Mouse (Mus musculus) cerebellum, adult (tissue): ENCODE results near the gene Tbc1d9b.

Source experiments
- ATAC-seq: cut with Nextera tagmentation; 2 replicates; pipeline ENCODE4 v1.9.2; 2017; ENCODE audit warnings: mild to moderate bottlenecking, moderate library complexity, mixed read lengths; ENCODE audit not compliant: insufficient number of reproducible peaks, low FRiP score, low TSS enrichment

Tbc1d9b gene

GRCm38 (mm10) chr11:50174111-50174729 is 43.0 kb downstream of the Tbc1d9b start, which contains the start of gene Mrnip:
Gene Mrnip, plus strand, starts transcription at chr11:50174444.
- peak; percentile 16; the same call in 1 of the 2 replicates for ATAC-seq

DNA sequence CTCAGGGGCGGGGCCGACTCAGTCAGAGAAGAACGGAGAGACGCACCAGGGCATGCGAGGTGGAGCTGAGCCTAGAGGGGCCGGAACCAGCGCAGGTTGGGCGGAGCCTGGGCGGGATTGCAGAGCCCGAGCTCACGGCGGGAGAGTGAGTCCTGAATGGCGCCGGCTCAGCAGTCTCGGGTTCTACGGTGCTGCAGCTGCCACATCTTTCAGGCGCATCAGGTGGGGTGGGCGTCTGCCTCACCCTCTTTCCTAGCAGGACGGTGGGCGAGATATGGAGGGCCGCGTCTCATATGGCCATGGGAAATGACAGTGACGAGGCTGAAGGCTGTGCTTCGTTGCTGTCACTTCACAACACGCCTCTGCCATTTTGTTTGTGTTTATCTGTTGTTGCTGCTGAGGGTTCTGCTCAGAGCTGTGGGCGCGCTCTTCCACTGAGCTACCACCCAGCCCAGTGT is 43.6 kb downstream of the Tbc1d9b start:
- ATAC-seq: peak; percentile 99

DNA sequence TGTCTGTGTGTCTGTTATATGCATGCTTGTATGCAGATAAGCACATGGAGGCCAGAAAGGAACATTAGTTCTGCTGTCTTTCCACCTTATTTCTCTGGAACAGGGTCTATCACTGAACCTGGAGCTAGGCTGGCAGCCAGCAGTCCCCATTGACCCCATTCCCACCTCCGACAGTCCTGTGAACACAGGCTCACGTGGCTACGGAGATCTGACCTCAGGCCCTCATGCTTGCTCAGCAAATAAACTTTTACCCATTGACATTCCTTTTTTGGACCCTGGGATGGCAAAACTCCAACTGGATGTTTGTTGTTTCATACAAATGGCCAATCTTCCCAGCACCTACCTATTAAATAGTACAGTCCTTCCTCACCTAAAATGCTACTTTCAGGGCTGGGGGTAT is 45.2 kb downstream of the Tbc1d9b start:
- ATAC-seq: no peak

- no peak for ATAC-seq
Measured at GRCm38 (mm10) chr11:50177111-50177510, 45.9 kb downstream of the Tbc1d9b start.

DNA sequence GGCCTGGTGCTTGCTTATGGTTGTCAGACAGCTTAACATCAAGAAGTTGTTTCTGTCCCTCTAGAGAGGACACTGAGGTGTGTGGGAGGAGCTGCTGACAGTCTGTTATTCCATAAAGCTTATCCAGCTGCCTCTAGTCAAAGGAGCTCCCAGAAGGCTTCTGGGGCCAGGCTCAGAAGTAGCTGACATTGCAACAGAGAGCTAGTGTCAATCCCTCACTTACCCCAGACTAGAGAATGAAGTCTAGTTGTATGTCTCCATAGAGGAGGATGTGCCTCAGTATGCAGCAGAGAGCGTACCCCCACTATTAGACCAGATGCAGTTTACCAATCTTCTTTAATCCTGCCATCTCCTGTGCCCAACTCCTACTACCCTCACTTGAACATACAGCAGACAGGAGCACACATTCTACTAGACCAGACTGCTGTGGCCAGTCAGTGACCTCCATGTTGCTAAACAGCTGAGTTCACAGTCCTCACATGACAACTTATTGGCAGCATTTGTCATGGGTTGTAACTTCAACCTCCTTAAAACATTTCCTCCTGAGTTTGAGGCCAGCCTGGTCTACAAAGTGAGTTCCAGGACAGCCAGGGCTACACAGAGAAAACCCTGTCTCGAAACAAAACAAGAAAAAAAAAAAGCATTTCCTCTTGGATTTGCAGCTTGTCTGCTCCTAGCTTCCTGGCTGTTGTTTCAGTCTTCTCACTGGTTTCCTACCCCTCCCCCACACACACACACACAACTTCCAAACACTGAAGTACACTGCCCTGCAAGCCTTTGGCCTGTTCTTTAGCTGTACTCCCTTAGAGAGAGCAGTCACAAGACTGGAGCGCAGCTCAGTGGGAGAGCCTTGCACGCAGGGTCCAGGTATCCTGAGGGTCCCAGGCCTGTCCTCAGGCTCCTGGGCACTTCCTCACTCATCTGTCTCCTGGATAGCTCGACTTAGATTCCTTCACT is 47.6 kb downstream of the Tbc1d9b start:
- ATAC-seq: no peak

GRCm38 (mm10) chr11:50180478-50181231 is 49.5 kb downstream of the Tbc1d9b start:
- no peak for ATAC-seq

- no peak for ATAC-seq
Measured at GRCm38 (mm10) chr11:50182702-50183101, 51.5 kb downstream of the Tbc1d9b start.

DNA sequence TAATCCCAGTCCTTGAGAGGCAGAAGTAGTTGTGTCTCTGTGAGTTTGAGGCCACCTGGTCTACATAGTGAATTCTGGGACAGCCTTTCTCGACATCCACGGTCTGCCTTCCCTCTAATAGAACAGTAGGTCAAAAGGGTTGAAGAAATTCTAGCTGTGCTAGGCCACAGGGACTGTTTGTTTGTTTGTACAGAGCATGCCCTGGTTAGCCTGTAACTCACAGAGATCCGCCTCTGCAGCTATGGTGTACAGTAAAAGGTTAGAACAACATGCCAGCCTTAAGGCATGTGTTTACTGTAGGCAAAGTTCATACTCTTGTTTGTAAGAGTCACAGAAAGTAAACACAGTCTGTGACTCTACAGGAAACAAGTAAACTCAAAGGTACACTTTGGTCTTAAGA is 53.6 kb downstream of the Tbc1d9b start:
- no peak for ATAC-seq

DNA sequence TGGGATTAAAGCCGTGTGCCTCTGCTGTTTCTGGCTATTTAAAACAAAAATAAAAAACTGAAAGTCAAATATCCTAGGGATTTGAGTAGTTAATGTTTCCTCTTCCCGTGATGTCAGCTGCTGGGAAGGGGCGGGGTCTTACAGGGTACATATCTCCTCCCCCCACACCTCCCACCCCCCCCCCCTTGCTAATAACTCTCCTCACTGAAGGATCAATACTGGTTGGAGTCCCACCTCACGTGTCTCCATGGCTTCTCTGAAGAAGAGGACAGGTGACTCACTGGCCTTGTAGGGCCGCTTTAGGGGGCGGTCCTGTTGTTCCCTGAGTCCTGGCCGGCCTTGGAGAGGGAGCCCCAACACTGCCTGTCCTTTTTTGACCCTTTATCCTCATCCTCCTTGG is 57.5 kb downstream of the Tbc1d9b start:
- no peak for ATAC-seq

DNA sequence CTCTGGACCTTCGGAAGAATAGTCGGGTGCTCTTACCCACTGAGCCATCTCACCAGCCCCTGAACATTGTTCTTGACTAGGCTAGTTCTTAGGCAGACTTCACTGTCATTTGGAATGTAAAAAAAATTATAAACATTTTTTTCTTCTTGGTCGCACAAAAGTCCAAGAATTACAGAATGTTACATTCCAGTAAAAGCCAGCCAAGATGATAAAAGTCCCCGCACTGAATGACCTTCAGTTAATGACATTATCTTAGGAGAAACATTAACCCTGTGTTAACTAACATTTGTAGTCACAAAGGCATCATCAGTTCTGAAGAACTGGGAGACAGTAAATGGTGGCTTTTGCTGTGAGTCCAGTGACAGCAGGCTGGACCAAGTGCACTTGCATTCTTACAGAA is 59.2 kb downstream of the Tbc1d9b start:
- ATAC-seq: no peak

DNA sequence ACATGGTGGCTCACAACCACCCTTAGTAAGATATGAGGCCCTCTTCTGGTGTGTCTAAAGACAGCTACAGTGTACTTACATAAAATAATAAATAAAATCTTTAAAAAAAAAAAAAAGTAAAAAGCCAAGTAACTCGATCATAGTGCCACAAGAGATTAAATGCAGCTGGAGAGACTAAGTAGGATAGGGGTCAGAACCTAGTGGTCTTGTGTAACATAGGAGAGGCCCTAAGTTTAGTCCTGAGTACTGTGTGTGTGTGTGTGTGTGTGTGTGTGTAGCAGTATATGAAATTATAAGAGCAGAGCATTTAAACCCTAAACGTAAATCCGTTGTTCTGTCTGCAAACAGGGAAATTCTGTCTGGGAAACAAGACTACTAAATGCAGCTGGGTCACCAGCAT is 61.1 kb downstream of the Tbc1d9b start:
- no peak for ATAC-seq

GRCm38 (mm10) chr11:50194070-50194469 is 62.9 kb downstream of the Tbc1d9b start:
- ATAC-seq: no peak

DNA sequence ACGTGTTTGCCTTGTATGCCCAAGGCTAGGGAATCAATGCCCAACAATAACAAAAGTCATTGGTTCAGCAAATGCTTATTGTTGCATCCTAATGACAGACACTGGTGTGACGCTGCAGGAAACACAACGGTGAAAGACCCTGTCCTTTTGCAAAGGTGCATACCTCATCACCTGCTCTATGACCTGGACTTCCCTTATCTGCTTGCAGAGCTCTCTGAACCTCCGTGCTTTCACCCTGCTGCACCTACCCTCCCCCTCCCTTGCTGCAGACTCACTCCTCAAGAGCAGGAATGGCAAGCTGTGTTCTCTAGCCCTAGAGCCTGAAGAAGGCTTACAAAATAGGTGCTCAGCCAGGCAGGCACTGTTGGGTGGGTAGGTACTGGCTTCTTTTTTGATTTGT is 63.6 kb downstream of the Tbc1d9b start:
- no peak for ATAC-seq

DNA sequence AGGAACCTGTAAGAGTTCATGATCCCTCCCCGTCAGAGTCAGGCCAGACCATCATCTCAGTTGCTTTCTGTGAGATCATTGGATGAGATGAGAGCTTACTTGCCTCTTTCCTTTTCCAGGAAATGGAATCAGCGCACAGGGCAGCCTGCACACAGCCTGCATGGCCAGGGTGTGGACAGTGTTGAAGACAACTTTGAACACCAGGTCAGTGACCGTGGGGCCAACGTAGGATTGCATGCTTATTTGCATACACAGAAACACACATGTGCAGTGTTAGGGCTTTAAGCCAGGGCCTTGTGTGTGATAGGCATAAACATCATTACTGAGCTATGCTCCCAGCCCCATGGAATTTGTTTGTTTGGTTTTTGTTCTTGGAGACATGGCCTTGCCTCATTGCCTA is 66.3 kb downstream of the Tbc1d9b start:
- no peak for ATAC-seq

GRCm38 (mm10) chr11:50198219-50198846 is 67.1 kb downstream of the Tbc1d9b start:
- ATAC-seq: no peak

DNA sequence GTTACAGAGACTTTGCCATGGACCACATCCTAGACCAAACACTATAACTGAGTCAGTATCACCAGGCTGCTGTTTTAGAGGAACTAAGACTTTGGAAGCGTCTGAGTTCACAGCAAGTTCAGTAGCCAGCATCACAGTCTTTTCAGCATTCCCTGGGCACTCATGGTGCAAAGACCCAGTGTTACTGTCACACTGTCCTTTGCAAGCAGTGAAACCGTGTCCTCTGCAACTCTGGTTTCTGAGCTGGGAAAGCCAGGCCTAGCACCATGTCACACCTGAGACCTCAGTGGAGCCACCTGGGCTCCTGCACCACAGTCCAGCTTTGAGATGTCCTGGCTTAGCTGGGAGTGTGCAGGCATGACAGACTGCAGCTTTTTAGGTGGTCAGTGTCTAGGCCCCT is 67.7 kb downstream of the Tbc1d9b start:
- no peak for ATAC-seq

- ATAC-seq: no peak
Measured at GRCm38 (mm10) chr11:50200613-50201012, 69.4 kb downstream of the Tbc1d9b start.

DNA sequence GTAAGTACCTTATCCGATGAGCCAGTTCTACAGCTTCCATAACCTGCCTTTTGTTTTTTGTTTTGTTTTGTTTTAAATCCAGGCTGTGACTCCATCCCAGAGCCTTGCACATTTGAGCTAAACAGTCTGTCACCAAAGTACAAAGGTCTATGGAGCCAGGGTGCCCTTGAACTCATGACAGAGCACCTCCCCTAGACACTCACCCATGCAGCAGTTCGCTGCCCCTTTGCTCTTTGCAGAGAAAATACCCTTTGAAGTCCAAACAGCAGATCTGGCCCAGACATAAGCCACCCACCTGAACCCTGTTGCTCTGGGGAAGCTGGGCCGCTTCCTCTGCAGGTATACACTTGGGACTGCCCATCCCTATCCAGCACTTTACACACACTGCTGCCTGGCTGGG is 70.4 kb downstream of the Tbc1d9b start:
- no peak for ATAC-seq

GRCm38 (mm10) chr11:50203302-50203827 is 72.2 kb downstream of the Tbc1d9b start:
- no peak for ATAC-seq

DNA sequence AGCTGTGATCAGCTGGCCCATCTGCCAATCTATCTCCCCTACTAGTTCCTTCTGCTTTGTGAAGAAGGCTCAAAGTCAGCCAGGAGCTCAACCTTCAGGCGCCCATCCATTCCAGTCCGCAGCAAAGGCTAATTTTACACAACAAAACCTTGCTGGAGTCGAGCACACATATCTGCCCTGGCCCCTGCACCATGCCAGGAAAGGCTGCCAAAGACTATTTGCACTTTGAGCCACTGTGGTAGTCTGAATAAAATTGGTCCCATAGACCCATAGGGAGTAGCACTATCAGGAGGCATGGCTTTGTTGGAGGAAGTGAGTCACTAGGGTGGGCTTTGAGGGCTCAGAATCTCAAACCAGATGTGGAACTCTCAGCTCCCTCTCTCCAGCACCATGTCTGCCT is 74.2 kb downstream of the Tbc1d9b start:
- ATAC-seq: no peak
